Mouse (Mus musculus): ENCODE results near the gene Sardh. TPM values are rescaled to one million over a fixed set of nuclear protein-coding genes. Genes with fewer than 3 reads are reported as not detected.

Sardh gene
- polyA plus RNA-seq, 1 experiment from 2014 or later = 12.6 TPM

DNA sequence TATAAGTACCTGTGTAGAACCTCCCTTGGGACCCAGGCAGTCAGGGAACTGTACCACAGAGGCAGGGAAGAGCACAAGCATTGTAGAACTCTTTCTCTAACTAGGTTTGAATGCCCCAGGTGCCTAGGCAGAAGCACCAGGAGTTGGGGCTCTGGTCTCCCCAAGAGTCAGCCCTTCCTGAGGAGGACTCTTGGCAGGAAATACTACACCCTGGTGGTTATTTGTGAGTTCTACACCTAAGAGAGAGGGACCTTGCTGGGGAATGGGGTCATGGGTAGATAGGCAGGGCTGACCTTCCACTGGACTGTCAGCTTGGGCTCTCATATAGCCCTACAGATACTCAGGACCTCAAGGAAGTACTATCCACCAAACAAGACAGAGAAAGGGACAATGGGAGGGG is 3.3 kb upstream of the Sardh start:
- Histone ChIP-seq H3K9me3 (ENCODE audit: low read length) (no peaks in the 10 kb centered on the region), H3K27ac (ENCODE audit: low read length) (no peak overlapping the region), H3K36me3 (ENCODE audit: insufficient read depth, low read length) (no peaks in the 10 kb centered on the region), H3K4me2 (replicated peaks; ENCODE audit: low read depth, low read length) (no peak overlapping the region), H3K4me1 (ENCODE audit: insufficient read depth, low read depth, low read length) (peaks cover 8% of the 10 kb centered on the region; the same call in 1 of the 2 replicates), H3K9ac (replicated peaks; ENCODE audit: low read depth) (no peak overlapping the region), H3K4me3 (ENCODE audit: low read depth, low read length) (no peak overlapping the region), H3K27me3 (replicated peaks; ENCODE audit: insufficient read depth, low read length) (no peaks in the 10 kb centered on the region)
- ATAC-seq (no peak), DNase-seq (ENCODE audit: low spot score) (no peak)
- TF ChIP-seq EP300 (IDR thresholded peaks at IDR 0.05) = no peak
- peak; percentile 32; the same call in 1 of the 2 replicates for TF ChIP-seq CTCF (IDR thresholded peaks at IDR 0.05)

DNA sequence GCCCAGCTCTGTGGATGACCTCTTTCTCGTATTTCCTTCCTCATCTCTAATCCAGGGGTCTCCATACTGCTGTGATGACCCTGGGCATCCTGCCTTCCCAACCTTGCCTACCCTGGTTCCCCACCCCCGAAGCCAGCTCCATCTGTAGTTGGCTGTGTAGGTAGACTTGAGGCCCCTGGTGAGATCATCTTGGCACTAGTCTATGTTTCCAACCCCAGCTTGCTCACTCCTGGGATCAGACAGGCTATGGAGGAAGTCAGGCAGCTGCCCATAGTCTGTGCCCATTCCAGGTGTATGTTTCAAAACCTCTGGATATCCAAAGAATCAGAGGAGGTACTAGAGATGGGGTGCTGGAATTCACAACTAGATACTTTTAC is 662 bp downstream of the Sardh start:
- peak overlapping the region; percentile 74 for H3K27ac ChIP-seq (ENCODE audit: low read length)
- peaks cover 8% of the 10 kb centered on the region; the same call in 1 of the 2 replicates for H3K4me1 ChIP-seq (ENCODE audit: insufficient read depth, low read depth, low read length)
- DNase-seq (ENCODE audit: low spot score) (no peak), ATAC-seq (peak; percentile 71)
- H3K9me3 ChIP-seq (ENCODE audit: low read length) = no peaks in the 10 kb centered on the region
- 17% methylated on average over 2 of the region's 2 CpGs for WGBS
- no peak for TF ChIP-seq EP300 (IDR thresholded peaks at IDR 0.05)
- TF ChIP-seq CTCF (IDR thresholded peaks at IDR 0.05) = no peak
- H3K36me3 ChIP-seq (ENCODE audit: insufficient read depth, low read length) = no peaks in the 10 kb centered on the region; the same call in 1 of the 2 replicates
- H3K4me2 ChIP-seq (replicated peaks; ENCODE audit: low read depth, low read length) = peak overlapping the region; percentile 42
- H3K27me3 ChIP-seq (replicated peaks; ENCODE audit: insufficient read depth, low read length) = no peaks in the 10 kb centered on the region
- H3K9ac ChIP-seq (replicated peaks; ENCODE audit: low read depth) = no peak overlapping the region
- H3K4me3 ChIP-seq (ENCODE audit: low read depth, low read length) = no peak overlapping the region

DNA sequence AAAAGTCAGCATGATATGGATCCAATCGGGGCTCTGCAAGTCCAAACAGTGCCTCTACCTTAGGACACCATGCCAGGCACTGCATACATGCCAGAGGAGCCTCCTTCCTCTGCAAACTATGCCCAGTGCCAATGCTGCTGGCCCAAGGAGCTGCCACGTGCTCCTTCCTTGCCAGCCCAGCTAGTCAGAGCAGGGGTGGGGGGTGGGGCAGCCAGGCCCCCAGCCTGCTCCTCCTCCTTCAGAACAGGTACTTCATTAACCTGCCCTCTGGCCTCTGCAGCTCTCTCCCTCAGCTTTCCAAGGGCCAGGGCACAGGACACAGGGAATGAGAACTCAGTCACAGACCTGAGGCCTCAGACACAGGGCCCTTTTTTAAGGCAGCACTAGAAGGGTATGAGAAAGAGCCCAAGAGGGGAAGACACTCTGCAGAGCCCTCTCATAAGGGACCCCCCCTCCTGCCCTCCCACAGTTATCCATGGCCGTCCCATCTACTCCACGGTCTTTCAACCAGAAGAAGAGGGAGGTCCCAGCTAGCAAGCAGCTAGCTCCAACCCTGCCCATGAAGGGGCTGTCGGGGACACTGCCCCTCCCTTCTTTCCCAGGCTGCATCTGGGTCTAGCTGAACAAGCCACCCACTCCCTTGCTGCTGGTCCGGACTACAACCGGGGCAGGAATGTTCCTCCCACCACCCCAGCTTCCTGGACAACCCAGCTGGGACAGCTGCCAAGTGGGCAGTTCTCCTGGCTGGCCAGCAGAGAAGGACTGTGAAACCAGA is 1.2 kb downstream of the Sardh start:
- no peak for TF ChIP-seq EP300 (IDR thresholded peaks at IDR 0.05)
- TF ChIP-seq CTCF (IDR thresholded peaks at IDR 0.05) = peak; percentile 36
- peak; percentile 98 for ATAC-seq
- WGBS = 8% methylated on average over 7 of the region's 7 CpGs
- Histone ChIP-seq H3K4me2 (replicated peaks; ENCODE audit: low read depth, low read length) (peak overlapping the region; percentile 42), H3K4me3 (ENCODE audit: low read depth, low read length) (peak overlapping the region; percentile 4; the same call in 1 of the 2 replicates), H3K9ac (replicated peaks; ENCODE audit: low read depth) (no peak overlapping the region), H3K9me3 (ENCODE audit: low read length) (no peaks in the 10 kb centered on the region), H3K4me1 (ENCODE audit: insufficient read depth, low read depth, low read length) (peaks cover 8% of the 10 kb centered on the region; the same call in 1 of the 2 replicates), H3K36me3 (ENCODE audit: insufficient read depth, low read length) (no peaks in the 10 kb centered on the region; the same call in 1 of the 2 replicates), H3K27me3 (replicated peaks; ENCODE audit: insufficient read depth, low read length) (no peaks in the 10 kb centered on the region), H3K27ac (ENCODE audit: low read length) (peak overlapping the region; percentile 74)
- peak; percentile 98 for DNase-seq (ENCODE audit: low spot score)

DNA sequence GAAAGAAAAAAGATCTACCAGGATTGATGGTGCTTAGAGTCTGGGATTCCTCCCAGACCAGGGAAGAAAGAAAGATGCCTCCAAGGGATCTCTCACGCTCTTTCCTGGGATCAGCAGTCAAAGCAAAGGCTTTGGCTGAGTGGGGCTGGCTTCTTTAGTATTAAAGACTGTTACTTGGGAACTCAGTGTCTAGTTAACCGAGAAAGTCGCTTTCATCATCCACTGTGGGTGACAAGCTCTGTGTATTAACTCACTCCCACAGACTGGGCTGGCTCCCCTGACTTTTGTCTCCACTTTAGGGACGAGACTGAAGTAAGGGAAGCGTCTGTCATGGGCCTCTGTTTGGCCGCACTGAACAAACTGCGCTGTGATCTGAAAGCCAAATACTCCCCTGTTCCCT is 2.2 kb downstream of the Sardh start:
- DNase-seq (ENCODE audit: low spot score) = no peak
- Histone ChIP-seq H3K36me3 (ENCODE audit: insufficient read depth, low read length) (no peaks in the 10 kb centered on the region; the same call in 1 of the 2 replicates), H3K4me3 (ENCODE audit: low read depth, low read length) (no peak overlapping the region), H3K4me1 (ENCODE audit: insufficient read depth, low read depth, low read length) (peaks cover 8% of the 10 kb centered on the region; the same call in 1 of the 2 replicates), H3K27ac (ENCODE audit: low read length) (no peak overlapping the region), H3K4me2 (replicated peaks; ENCODE audit: low read depth, low read length) (peak overlapping the region; percentile 42; the same call in 1 of the 2 replicates), H3K9ac (replicated peaks; ENCODE audit: low read depth) (no peak overlapping the region), H3K27me3 (replicated peaks; ENCODE audit: insufficient read depth, low read length) (no peaks in the 10 kb centered on the region), H3K9me3 (ENCODE audit: low read length) (no peaks in the 10 kb centered on the region)
- WGBS = 58% methylated on average over 7 of the region's 7 CpGs
- no peak for ATAC-seq
- TF ChIP-seq EP300 (IDR thresholded peaks at IDR 0.05) (no peak), CTCF (IDR thresholded peaks at IDR 0.05) (no peak)

DNA sequence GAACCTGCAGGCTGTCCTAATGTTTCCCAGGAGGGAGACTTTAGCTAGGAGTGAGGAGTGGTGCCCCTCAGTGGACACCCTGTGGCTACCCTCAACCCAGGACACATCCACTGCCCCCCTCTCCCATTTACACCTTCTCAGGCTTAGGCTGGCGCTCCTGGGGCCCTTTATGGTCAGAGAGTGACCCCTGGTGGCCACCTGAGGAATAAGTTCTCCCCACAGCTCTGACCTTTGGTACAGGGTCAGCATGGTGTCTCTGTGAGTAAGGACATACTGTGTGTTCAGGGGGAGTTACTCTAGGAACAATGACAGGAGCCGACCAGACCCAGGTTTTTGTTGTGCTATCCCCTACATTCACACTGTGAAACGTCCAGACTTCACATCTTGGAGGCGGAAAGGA is 10.8 kb downstream of the Sardh start:
- Histone ChIP-seq H3K9ac (replicated peaks; ENCODE audit: low read depth) (no peak overlapping the region), H3K27me3 (replicated peaks; ENCODE audit: insufficient read depth, low read length) (no peaks in the 10 kb centered on the region), H3K4me1 (ENCODE audit: insufficient read depth, low read depth, low read length) (no peaks in the 10 kb centered on the region), H3K27ac (ENCODE audit: low read length) (no peak overlapping the region), H3K4me3 (ENCODE audit: low read depth, low read length) (no peak overlapping the region), H3K4me2 (replicated peaks; ENCODE audit: low read depth, low read length) (no peak overlapping the region), H3K9me3 (ENCODE audit: low read length) (no peaks in the 10 kb centered on the region), H3K36me3 (ENCODE audit: insufficient read depth, low read length) (no peaks in the 10 kb centered on the region; the same call in 1 of the 2 replicates)
- TF ChIP-seq EP300 (IDR thresholded peaks at IDR 0.05) (no peak), CTCF (IDR thresholded peaks at IDR 0.05) (peak; percentile 97)
- DNase-seq (ENCODE audit: low spot score) (peak; percentile 75), ATAC-seq (peak; percentile 23)
- WGBS = 30% methylated on average over 4 of the region's 4 CpGs

DNA sequence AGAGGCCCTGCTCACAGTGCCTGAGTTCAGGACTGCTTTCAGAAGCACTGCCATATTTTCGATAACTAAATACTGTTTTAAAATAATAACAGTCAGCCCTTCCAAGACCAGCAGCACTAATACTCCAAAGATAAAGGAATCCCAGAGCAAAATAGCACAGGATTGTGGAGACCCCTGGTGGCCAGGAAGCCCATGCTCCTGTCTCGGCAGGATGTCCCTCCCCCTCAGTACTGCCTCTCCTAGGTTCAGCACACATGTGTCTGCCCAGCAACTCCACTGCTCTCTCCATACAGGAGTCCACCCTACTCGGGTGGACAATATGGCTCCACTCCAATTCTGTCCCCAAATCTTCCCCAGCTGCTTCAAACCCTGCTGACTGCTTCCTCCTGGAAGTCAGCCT is 12.4 kb downstream of the Sardh start:
- H3K4me2 ChIP-seq (replicated peaks; ENCODE audit: low read depth, low read length) = no peak overlapping the region
- TF ChIP-seq EP300 (IDR thresholded peaks at IDR 0.05) = no peak
- TF ChIP-seq CTCF (IDR thresholded peaks at IDR 0.05) = peak; percentile 84
- H3K9me3 ChIP-seq (ENCODE audit: low read length) = no peaks in the 10 kb centered on the region
- no peaks in the 10 kb centered on the region for H3K4me1 ChIP-seq (ENCODE audit: insufficient read depth, low read depth, low read length)
- DNase-seq (ENCODE audit: low spot score) (peak; percentile 88), ATAC-seq (peak; percentile 29)
- no peaks in the 10 kb centered on the region; the same call in 1 of the 2 replicates for H3K36me3 ChIP-seq (ENCODE audit: insufficient read depth, low read length)
- H3K27me3 ChIP-seq (replicated peaks; ENCODE audit: insufficient read depth, low read length) = no peaks in the 10 kb centered on the region
- WGBS = 9% methylated on average over 3 of the region's 3 CpGs
- H3K4me3 ChIP-seq (ENCODE audit: low read depth, low read length) = no peak overlapping the region
- no peak overlapping the region for H3K9ac ChIP-seq (replicated peaks; ENCODE audit: low read depth)
- no peak overlapping the region for H3K27ac ChIP-seq (ENCODE audit: low read length)

All from lung, postnatal 0 days (tissue).